Mouse (Mus musculus) kidney, postnatal 0 days (tissue): ENCODE measurements around the gene Zfp575. TPM values are rescaled to one million over a fixed set of nuclear protein-coding genes. Genes with fewer than 3 reads are reported as not detected.

Experiments used
- ATAC-seq: fragments of 200-750 bp; cut with Nextera tagmentation; replicated peaks from 2 replicates; pipeline ENCODE4 v1.8.0; 2017; ENCODE audit warnings: low read depth, moderate number of reproducible peaks, moderate TSS enrichment, moderate library complexity; ENCODE audit not compliant: low FRiP score
- DNase-seq: peaks from one replicate; pipeline ENCODE4 v3.0.0-alpha.2; 2016; ENCODE audit warnings: low spot score
- H3K27ac ChIP-seq: fragments of 300-500 bp; sonication (generic); 2 replicates; pipeline ENCODE4 v1.5.1; 2014; ENCODE audit warnings: mild to moderate bottlenecking
- H3K27me3 ChIP-seq: fragments of 300-500 bp; sonication (generic); 2 replicates; pipeline ENCODE4 v1.6.1; 2014; ENCODE audit warnings: low read length, mixed read lengths; ENCODE audit not compliant: insufficient read depth
- H3K36me3 ChIP-seq: fragments of 300-500 bp; sonication (generic); 2 replicates; pipeline ENCODE4 v1.6.1; 2014; ENCODE audit warnings: low read length, mixed read lengths; ENCODE audit not compliant: insufficient read depth
- H3K4me1 ChIP-seq: fragments of 300-500 bp; sonication (generic); replicated peaks from 2 replicates; pipeline ENCODE4 v1.6.1; 2014; ENCODE audit warnings: antibody characterized with exemption, low read length, mixed read lengths; ENCODE audit not compliant: insufficient read depth
- H3K4me2 ChIP-seq: fragments of 300-500 bp; sonication (generic); 2 replicates; pipeline ENCODE4 v1.6.1; 2014; ENCODE audit warnings: mild to moderate bottlenecking, low read length, moderate library complexity, mixed read lengths
- H3K4me3 ChIP-seq: fragments of 300-500 bp; sonication (generic); replicated peaks from 2 replicates; pipeline ENCODE4 v1.5.1; 2014; ENCODE audit warnings: low read depth, low read length
- H3K9ac ChIP-seq: fragments of 300-500 bp; sonication (generic); 2 replicates; pipeline ENCODE4 v1.6.1; 2014; ENCODE audit warnings: low read depth, low read length
- H3K9me3 ChIP-seq: fragments of 300-500 bp; sonication (generic); replicated peaks from 2 replicates; pipeline ENCODE4 v1.6.1; 2016; ENCODE audit warnings: low read length, inconsistent platforms, mixed read lengths
- CTCF ChIP-seq: IDR thresholded peaks from 2 replicates; pipeline ENCODE4 v1.5.1; 2016; ENCODE audit warnings: antibody characterized with exemption, low read depth, mild to moderate bottlenecking, moderate library complexity
- WGBS: fragments of 180-500 bp; shearing (Covaris S2); extraction: QIAGEN DNeasy Blood & Tissue Kit; methylation state at CpG from one replicate; pipeline ENCODE4 v1.1.7; 2014; 5-methylcytosine and 5-hydroxymethylcytosine counted together
- polyA plus RNA-seq: library from polyadenylated mRNA; unstranded; fragments of >200 nt; fragmentation: Nextera tagmentation; extraction: Ambion mirVana; gene quantifications from 2 replicates; pipeline ENCODE4 v1.2.1, GENCODE M21; 2015

The Zfp575 gene
- polyA plus RNA-seq, 1 experiment from 2014 or later, result 4.0 TPM

GRCm38 (mm10) chr7:24571071-24571470 is 16.4 kb downstream of the Zfp575 start:
- Histone ChIP-seq H3K27me3 (no peaks in the 10 kb centered on the region), H3K27ac (no peak overlapping the region), H3K4me3 (no peak overlapping the region), H3K9ac (no peak overlapping the region), H3K4me1 (no peaks in the 10 kb centered on the region), H3K4me2 (no peak overlapping the region), H3K9me3 (no peaks in the 10 kb centered on the region), H3K36me3 (peaks cover 24% of the 10 kb centered on the region)
- no peak for TF ChIP-seq CTCF
- DNase-seq, result no peak
- ATAC-seq, result no peak
- 64% methylated on average over 4 of the region's 4 CpGs for WGBS

DNA sequence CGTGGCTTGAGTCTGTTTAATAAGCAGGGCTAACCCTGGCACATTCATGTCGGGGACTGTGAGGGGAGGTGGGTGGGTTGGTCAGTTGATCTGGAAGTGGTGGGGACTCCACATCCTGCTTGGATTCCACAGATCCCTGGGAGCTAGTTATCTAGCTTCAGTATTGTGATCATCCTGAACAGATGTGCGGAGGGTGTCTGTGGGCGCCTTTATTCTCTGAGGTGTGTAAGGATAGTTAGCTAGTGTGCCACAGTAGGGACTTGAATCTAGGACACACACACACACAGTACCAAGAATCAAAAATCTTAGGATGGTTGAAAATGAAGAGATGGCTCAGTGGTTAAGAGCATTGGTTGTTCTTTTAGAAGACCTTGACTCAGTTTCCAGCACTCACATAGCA is 18.9 kb downstream of the Zfp575 start:
- Histone ChIP-seq H3K9me3 (no peaks in the 10 kb centered on the region), H3K27me3 (no peaks in the 10 kb centered on the region), H3K27ac (no peak overlapping the region), H3K4me2 (no peak overlapping the region), H3K9ac (no peak overlapping the region), H3K4me3 (no peak overlapping the region), H3K36me3 (peaks cover 24% of the 10 kb centered on the region), H3K4me1 (no peaks in the 10 kb centered on the region)
- no peak for ATAC-seq
- WGBS, result 90% methylated on average over 4 of the region's 4 CpGs
- no peak for DNase-seq
- TF ChIP-seq CTCF, result no peak

GRCm38 (mm10) chr7:24566206-24566605 is 21.2 kb downstream of the Zfp575 start:
- Histone ChIP-seq H3K9ac (no peak overlapping the region), H3K36me3 (peaks cover 30% of the 10 kb centered on the region), H3K9me3 (no peaks in the 10 kb centered on the region), H3K4me1 (no peaks in the 10 kb centered on the region), H3K4me3 (no peak overlapping the region), H3K27ac (no peak overlapping the region), H3K27me3 (no peaks in the 10 kb centered on the region), H3K4me2 (no peak overlapping the region)
- TF ChIP-seq CTCF, result no peak
- DNase-seq, result no peak
- no peak for ATAC-seq
- WGBS, result 97% methylated on average over 9 of the region's 9 CpGs

DNA sequence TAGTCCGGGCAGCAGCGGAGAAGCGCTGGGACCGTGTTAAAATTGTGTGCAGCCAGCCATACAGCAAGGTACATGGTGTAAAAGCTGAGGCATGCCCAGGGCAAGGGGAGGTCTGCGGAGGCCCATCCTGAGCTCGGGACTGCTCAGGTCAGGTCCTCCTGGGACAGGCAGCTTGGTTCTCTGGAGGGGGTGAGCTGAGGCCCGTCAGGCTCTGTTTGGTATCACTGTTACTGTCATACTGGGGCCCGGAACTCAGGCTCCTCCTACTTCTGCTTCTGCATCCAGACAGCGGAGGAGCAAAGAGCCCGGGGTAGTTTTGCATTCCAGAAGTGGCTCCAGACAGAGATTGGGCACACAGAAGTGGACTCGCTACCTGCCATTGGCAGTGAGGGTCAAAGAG is 21.8 kb downstream of the Zfp575 start:
- no peak overlapping the region for H3K4me3 ChIP-seq
- no peak overlapping the region for H3K9ac ChIP-seq
- no peaks in the 10 kb centered on the region for H3K27me3 ChIP-seq
- no peak overlapping the region for H3K4me2 ChIP-seq
- ATAC-seq, result no peak
- 86% methylated on average over 11 of the region's 11 CpGs for WGBS
- H3K4me1 ChIP-seq, result no peaks in the 10 kb centered on the region
- peaks cover 31% of the 10 kb centered on the region for H3K36me3 ChIP-seq
- no peak for DNase-seq
- no peak overlapping the region for H3K27ac ChIP-seq
- H3K9me3 ChIP-seq, result no peaks in the 10 kb centered on the region
- TF ChIP-seq CTCF, result no peak

DNA sequence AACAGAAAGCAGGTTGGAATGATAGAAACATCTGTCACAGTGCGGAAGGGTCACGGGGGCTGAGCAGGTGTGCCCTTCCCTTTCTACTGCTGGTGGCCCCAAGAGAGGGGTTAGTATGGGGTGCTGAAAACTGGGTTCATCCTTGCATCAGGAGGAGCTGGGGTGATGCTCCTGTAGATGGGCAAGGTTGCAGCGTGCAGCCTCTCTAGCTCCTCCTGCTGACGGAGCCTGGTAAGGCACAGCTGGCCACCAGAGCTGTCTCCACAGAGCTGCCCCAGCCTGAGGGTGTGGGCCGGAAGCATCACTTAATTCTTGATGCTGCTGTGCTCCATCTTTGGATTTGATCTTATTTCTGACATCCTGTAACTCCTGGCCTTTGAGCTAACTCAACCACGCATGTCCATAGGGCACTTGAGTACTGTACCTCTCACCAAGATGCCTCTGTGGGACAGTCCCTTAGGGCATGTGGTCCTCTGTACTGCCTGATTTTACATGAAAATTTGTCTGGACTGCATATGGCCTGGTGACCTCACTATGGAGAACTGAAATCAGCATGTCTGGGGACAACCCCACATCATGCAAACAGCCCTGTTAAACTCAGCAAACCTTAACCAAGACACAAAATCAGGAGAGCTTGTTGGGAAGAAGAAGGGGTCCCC is 22.7 kb downstream of the Zfp575 start:
- Histone ChIP-seq H3K4me3 (no peak overlapping the region), H3K4me1 (no peaks in the 10 kb centered on the region), H3K4me2 (no peak overlapping the region), H3K27me3 (no peaks in the 10 kb centered on the region), H3K9me3 (no peaks in the 10 kb centered on the region), H3K9ac (no peak overlapping the region), H3K36me3 (peaks cover 25% of the 10 kb centered on the region), H3K27ac (no peak overlapping the region)
- 70% methylated on average over 6 of the region's 6 CpGs for WGBS
- DNase-seq (peak; percentile 67), ATAC-seq (no peak)
- peak; percentile 79 for TF ChIP-seq CTCF

DNA sequence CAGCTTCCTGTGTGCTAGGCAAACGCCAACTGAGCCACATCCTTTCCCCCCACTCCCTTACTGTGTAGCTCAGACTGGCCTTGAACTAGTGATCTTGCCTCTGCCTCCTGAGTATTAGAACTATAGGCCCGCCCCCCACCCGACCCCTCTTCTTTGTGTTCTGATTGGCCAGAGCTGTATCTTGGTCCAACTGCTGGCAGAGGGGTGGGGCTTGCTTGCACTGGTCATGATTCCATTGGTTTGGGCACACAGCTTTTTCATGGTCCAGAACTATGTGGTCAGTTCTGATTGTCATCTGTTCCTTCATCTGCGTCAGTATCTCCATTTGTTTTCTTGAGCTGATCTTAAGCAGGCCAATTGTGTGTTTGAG is 23.6 kb downstream of the Zfp575 start:
- no peak for ATAC-seq
- DNase-seq, result no peak
- Histone ChIP-seq H3K27me3 (no peaks in the 10 kb centered on the region), H3K9ac (no peak overlapping the region), H3K36me3 (peaks cover 27% of the 10 kb centered on the region), H3K9me3 (no peaks in the 10 kb centered on the region), H3K4me1 (no peaks in the 10 kb centered on the region), H3K27ac (no peak overlapping the region), H3K4me3 (no peak overlapping the region), H3K4me2 (no peak overlapping the region)
- WGBS, result 74% methylated on average over 4 of the region's 4 CpGs
- no peak for TF ChIP-seq CTCF
